Mouse (Mus musculus) c-Kit-negative CD71-positive TER-119-positive erythroid progenitor cells, embryonic 14.5 days (primary cell): ENCODE results near the gene Cog1.

Source experiments
- DNase-seq: peaks from one replicate; pipeline ENCODE4 v3.0.0-alpha.2; 2013; ENCODE audit warnings: low read depth, low spot score

The Cog1 gene

GRCm38 (mm10) chr11:113666648-113667047 is 17.7 kb downstream of the Cog1 start:
- no peak for DNase-seq

GRCm38 (mm10) chr11:113667122-113667521 is 18.2 kb downstream of the Cog1 start:
- DNase-seq = no peak

DNA sequence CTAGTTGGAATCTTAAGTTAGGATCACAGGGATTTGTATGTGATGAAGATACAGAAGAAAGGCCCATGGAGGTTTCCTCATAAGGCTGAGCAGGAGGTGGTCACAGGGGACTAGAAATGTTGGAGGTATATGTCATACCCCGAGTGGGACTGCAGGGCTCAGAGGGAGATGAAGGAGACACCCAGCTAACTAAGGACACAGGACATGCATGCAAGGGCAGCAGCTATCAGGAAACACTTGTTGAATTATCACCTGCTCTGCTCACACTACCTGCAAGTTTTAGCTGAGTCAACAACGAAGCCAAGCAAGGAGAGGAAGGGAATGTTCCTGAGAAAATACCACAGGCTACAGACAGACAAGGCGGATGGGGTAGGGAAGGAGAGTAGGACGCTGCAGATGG is 18.7 kb downstream of the Cog1 start:
- DNase-seq = no peak

DNA sequence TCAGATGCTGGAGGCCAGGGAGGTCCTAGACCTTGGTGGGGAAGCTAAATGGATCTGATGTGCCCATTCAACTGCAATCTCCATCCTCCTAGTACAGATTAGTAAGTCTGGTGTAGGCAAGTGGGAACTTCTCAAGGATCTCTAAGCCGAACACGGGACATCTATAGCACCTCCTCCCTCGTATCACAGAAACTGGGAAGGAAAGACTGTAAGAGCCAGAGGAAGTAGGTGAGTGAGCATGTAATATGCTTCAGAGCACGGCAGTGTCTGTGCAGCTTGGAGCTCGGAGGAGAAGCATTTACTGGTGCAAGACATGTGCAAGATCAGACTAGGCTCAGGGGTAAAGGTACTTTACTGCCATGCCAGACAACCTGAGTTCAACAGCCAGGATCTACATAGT is 19.9 kb downstream of the Cog1 start:
- DNase-seq = no peak

DNA sequence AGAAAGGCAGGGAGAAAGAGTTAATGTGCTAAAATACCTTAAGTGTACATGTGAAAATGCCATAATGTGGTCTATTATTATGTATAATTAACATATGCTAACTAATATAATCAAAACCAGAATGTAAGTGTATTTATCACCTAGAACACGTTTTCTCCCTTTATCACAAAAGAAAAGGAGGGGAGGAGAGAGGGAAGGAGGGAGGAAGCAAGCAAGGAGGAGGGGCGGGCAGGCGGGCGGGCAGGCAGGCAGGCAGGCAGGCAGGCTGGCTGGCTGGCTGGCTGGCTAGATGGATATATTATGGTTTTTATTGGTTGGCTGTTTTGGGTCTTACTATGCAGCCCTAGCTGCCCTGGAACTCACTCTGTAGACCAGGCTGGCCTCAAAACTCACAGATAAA is 20.7 kb downstream of the Cog1 start:
- DNase-seq = no peak

GRCm38 (mm10) chr11:113673614-113674013 is 24.6 kb downstream of the Cog1 start:
- DNase-seq = no peak

DNA sequence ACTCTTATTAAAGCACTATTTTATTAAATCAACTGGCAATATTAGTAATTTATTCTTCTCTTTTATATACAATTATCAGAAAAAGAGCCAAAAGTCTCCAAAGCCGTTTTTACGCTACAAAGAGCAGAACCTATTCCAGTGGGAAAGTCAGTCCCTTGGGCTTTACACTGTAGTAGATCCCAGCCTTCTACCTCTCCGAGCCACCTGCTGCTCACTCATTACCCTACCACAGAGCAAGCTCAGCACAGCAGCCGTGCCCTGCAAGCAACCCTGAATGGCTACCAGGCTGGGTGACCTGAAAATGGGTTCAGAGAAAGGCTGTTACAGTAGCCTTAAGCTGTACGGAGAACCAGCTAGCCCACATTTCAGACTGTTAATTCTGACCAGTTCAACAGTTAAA is 25.6 kb downstream of the Cog1 start:
- no peak for DNase-seq

DNA sequence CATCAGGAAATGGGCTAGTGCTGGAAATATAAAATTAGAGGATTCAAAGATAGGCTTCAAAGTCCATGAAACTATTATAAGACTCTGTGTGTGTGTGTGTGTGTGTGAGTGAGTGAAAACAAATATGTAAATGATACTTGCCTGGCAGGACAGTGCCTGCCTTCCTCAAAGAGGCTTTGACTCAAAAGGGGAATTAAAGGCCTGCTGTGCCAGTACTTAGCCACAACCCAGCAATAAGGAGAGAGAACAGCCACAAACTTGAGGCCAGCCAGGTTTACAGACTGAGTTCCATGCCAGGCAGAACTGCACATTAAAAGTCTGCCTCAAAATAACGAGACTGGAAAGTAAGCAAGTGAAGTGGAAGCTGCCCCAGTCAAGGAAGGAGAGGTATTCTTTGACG is 27.9 kb downstream of the Cog1 start:
- DNase-seq = no peak

- DNase-seq = no peak
Measured at GRCm38 (mm10) chr11:113677378-113677777, 28.4 kb downstream of the Cog1 start.

GRCm38 (mm10) chr11:113678373-113678772 is 29.4 kb downstream of the Cog1 start:
- DNase-seq = no peak

- DNase-seq = peak; percentile 84
Measured at GRCm38 (mm10) chr11:113680954-113681353, 32.0 kb downstream of the Cog1 start.

GRCm38 (mm10) chr11:113681979-113682378 is 33.0 kb downstream of the Cog1 start:
- DNase-seq = peak; percentile 33

DNA sequence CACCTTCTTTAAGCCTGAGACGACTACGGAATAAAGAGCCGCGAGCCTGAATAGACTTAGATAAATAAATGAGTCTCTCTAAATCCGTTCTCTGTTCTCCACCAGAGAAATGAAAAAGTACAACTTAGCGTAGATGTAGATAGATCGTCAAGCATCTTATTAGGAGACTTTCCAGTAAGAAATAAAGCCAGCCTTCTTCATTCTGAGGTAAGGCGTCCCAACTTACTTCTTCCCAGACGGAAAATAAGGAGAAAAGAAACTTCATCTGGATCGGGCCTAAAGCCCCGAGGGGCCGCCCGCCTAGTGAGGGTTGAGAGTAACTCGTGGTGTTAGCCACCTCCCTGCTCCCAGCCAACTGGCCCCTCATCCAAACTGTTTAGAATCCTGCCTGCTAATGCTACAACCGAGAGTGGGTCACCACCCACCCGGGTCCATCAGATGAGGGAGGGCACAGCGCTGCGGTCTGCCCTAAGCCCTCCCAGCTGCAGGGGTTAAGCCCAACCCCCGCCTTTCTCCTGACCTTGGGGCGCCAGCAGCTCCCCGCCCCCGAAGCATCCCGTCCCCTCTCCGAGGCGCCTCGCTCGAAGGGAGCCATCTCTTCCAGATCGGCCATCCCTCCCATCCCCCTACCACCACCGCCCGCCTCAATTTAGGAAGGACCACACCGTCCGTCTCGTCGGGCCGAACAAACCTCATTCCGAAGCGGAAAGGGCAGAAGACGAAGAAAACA is 34.1 kb downstream of the Cog1 start:
- peak; percentile 50 for DNase-seq

DNA sequence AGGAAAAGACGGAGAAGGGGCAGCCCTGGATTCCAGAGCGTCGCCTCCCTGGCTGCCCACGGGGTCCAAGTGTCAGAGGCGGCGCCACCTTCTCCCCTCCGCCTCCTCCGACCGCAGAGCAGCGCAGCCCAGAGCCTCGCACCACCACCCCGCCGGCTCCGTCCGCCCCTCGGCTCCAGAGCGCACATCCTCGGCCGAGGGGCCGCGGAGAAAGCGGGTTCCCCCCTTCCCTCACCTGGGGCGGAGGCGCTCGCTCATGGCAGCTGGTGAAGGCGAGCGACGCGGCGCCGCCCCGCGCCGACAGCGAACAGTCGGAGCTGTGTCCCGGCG is 34.6 kb downstream of the Cog1 start:
- DNase-seq = peak; percentile 24

GRCm38 (mm10) chr11:113683957-113684706 is 35.2 kb downstream of the Cog1 start, which contains the start of the genes Fam104a and D11Wsu47e:
Fam104a (minus strand) TSS chr11:113684155.
D11Wsu47e (plus strand) TSS chr11:113684412.
- DNase-seq = peak; percentile 86

- no peak for DNase-seq
Measured at GRCm38 (mm10) chr11:113684707-113685426, 35.9 kb downstream of the Cog1 start.

DNA sequence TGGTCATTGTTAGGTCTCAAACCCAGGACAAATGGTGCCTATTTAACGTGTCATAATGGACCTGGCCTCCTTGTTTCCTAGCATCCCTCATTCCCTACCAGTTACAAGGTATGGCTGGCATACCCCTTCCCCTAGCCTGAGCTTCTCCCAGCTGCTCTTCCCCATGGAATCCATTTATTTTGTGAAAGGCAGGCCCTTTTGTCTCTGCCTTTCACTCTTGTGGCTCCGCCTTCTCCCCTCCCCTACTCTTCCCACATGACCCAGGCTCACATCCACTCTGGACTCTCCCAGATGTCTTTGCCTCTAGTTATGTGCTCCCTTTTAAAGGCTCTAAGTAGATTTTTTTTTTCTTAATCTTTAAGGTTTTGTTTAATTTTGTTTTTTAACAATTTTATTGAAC is 38.1 kb downstream of the Cog1 start:
- no peak for DNase-seq

DNA sequence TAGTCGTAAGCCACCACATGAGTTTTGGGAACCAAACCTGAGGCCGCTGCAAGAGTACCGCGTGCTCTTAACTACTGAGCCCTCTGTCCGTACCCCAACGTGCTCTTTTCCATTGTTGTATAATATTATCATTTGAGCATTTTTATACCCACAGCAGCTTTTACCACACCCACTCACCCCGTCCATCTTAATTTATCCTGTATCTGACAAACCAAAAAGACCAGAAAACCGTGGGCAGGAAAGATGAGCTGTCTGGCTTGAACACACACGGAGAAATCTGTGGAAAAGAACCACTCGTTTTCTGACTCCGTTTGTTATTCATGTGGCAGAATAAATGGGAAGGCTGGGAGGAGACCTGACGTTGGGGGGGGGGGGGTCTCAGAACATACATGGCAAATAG is 41.5 kb downstream of the Cog1 start:
- no peak for DNase-seq

DNA sequence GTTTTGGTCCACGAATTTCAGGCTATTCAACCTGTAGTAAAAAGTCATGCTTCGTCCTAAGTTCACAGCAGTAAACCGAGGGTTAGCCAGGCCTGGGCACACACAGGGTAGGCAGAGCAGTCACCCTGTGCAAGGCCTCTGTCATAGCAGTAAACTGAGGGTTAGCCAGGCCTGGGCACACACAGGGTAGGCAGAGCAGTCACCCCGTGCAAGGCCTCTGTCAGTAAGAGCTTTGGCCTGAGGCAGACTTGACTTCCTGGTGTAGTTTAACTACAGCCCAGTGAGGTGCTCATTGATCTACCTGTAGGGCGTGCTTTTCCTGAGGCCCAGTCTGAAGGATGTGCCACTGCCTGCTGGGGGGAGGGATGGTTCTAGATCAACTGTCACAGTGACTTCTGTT is 42.3 kb downstream of the Cog1 start:
- no peak for DNase-seq

GRCm38 (mm10) chr11:113691851-113692250 is 42.9 kb downstream of the Cog1 start:
- DNase-seq = no peak

- DNase-seq = no peak
Measured at GRCm38 (mm10) chr11:113697571-113697970, 48.6 kb downstream of the Cog1 start.

DNA sequence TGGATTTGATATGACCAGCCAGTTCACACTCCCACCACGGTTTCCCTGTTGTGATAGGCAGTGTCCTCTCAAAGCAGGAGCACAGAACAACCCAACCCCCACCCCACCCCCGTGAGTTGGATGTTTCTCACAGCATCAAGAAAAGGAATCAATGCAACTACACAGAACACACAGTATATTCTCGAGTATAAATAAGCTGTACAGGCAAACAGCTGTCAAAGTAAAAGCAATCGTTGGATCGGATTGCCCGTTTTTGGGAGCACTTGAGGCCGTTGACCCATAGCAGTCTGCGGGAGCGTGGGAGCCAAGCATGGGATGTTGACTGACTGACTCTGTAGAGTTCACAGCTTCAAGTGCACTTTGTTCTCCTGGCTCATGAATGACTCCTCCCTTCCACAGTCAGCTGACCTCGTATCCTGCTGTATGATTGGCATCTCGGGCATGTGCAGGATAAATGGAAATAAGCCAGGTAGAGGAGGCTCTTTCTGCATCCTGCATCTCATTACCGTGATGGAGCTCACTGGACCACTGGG is 49.1 kb downstream of the Cog1 start:
- no peak for DNase-seq
